Comparison of ENCODE assay signal across 23 mouse cellular contexts in the genomic region with DNA sequence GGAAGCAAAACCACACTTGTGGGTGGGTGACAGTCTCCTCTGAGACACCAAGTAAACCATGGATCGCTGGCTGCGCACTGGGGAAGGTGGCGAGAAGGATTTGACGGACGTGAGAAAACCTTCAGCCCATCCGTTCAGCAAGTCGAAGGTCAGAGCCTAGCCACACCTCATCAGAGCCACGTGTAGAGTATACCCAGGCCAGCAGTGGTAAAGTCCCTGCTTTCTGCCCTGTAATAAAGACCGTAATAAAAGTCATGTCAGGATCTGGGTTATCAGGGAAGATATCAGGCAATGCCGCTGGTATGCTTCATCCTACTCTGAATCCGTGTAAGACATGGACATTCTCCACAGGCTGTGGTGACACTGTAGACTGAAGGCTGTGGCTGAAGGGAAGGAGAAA. TPM values are rescaled to one million over a fixed set of nuclear protein-coding genes. Genes with fewer than 3 reads are reported as not detected.
A peak's percentile ranks its signal among the peaks of the same experiment; 100 is the strongest.
DNase-seq lines count a peak whose midpoint lies in the region; ATAC-seq and TF ChIP-seq lines count a peak whose summit lies in the region.
"Had no signal": no experiment of that assay in that cellular context is flagged by ENCODE, and none has a peak within 500 bp of the region (broad histone marks: within the 10 kb centered on the region; RNA-seq: fewer than 3 reads in every experiment).

No protein-coding gene starts in this region.

- H3K27me3 ChIP-seq in lung, postnatal 0 days (replicated peaks; ENCODE audit: insufficient read depth, low read length): no peaks in the 10 kb centered on the region
- H3K27me3 ChIP-seq in intestine, embryonic 16.5 days (replicated peaks; ENCODE audit: control insufficient read depth, insufficient read depth, low read length): no peaks in the 10 kb centered on the region
- H3K27me3 ChIP-seq: embryonic facial prominence, embryonic 13.5 days; forebrain, embryonic 15.5 days had no signal

- DNase-seq in gastrocnemius, adult 2 months: peak; percentile 3
- no peak for DNase-seq in gastrocnemius, adult 8-10 months (ENCODE audit: low spot score in 2 of 2)
- no peak for DNase-seq in lung, postnatal 0 days (ENCODE audit: low spot score)
- DNase-seq in lung, postnatal 36 days: no peak
- no peak for DNase-seq in adrenal gland, adult 8-10 months
- no peak for DNase-seq in cerebellum, postnatal 25 days
- DNase-seq: adrenal gland, postnatal 14 days; cerebellum, adult 11 months; cerebellum, adult 2 months; cerebellum, adult 9-11 months; cerebellum, postnatal 36 days; embryo, embryonic 11 days; gastrocnemius, postnatal 14 days; heart, adult 11 months had no signal

- no peaks in the 10 kb centered on the region for H3K9me3 ChIP-seq in lung, postnatal 0 days (ENCODE audit: low read length)
- no peaks in the 10 kb centered on the region for H3K9me3 ChIP-seq in intestine, embryonic 16.5 days (ENCODE audit: control insufficient read depth, low read length)
- H3K9me3 ChIP-seq: embryonic facial prominence, embryonic 10.5 days; embryonic facial prominence, embryonic 13.5 days; forebrain, embryonic 12.5 days; forebrain, embryonic 15.5 days; hindbrain, embryonic 13.5 days had no signal

- TF ChIP-seq EP300 in lung, postnatal 0 days (IDR thresholded peaks at IDR 0.05): no peak

- intact Hi-C loops in gastrocnemius, adult 2 months (cut with DNase I): no loop called here

- no peak for TF ChIP-seq CTCF in gastrocnemius, adult 2 months (IDR thresholded peaks at IDR 0.05)
- TF ChIP-seq CTCF in lung, postnatal 0 days (IDR thresholded peaks at IDR 0.05): no peak

- H3K27ac ChIP-seq in gastrocnemius, adult 2 months: no peak overlapping the region
- H3K27ac ChIP-seq in lung, postnatal 0 days (ENCODE audit: low read length): peak overlapping the region; percentile 77
- H3K27ac ChIP-seq in intestine, embryonic 16.5 days (ENCODE audit: low read length): peak overlapping the region; percentile 58
- H3K27ac ChIP-seq: embryonic facial prominence, embryonic 10.5 days; forebrain, embryonic 12.5 days; forebrain, embryonic 15.5 days; hindbrain, embryonic 13.5 days had no signal

- no peaks in the 10 kb centered on the region for H3K36me3 ChIP-seq in lung, postnatal 0 days (ENCODE audit: insufficient read depth, low read length)
- no peaks in the 10 kb centered on the region for H3K36me3 ChIP-seq in intestine, embryonic 16.5 days (ENCODE audit: control insufficient read depth, insufficient read depth, low read length)
- H3K36me3 ChIP-seq: forebrain, embryonic 15.5 days had no signal

- peaks cover 6% of the 10 kb centered on the region; the same call in 1 of the 2 replicates for H3K4me1 ChIP-seq in lung, postnatal 0 days (ENCODE audit: insufficient read depth, low read depth, low read length)
- H3K4me1 ChIP-seq in intestine, embryonic 16.5 days (ENCODE audit: control insufficient read depth, insufficient read depth, low read length): peaks cover 61% of the 10 kb centered on the region

- no peak for ATAC-seq in lung, postnatal 0 days
- peak; percentile 79 for ATAC-seq in intestine, embryonic 16.5 days
- ATAC-seq: forebrain, embryonic 15.5 days; hindbrain, embryonic 16.5 days had no signal

- H3K9ac ChIP-seq in lung, postnatal 0 days (replicated peaks; ENCODE audit: low read depth): no peak overlapping the region
- no peak overlapping the region for H3K9ac ChIP-seq in intestine, embryonic 16.5 days (ENCODE audit: low read depth, low read length)
- H3K9ac ChIP-seq: embryonic facial prominence, embryonic 13.5 days; forebrain, embryonic 12.5 days; forebrain, embryonic 15.5 days; hindbrain, embryonic 13.5 days had no signal

- no peak overlapping the region for H3K4me3 ChIP-seq in gastrocnemius, adult 2 months
- H3K4me3 ChIP-seq in lung, postnatal 0 days (ENCODE audit: low read depth, low read length): no peak overlapping the region
- no peak overlapping the region for H3K4me3 ChIP-seq in intestine, embryonic 16.5 days (ENCODE audit: low read length)
- H3K4me3 ChIP-seq: embryonic facial prominence, embryonic 10.5 days; embryonic facial prominence, embryonic 13.5 days; erythroblast, embryonic 14.5 days; forebrain, embryonic 12.5 days; forebrain, embryonic 15.5 days; hindbrain, embryonic 13.5 days had no signal

- no peak overlapping the region for H3K4me2 ChIP-seq in lung, postnatal 0 days (replicated peaks; ENCODE audit: low read depth, low read length)
- H3K4me2 ChIP-seq in intestine, embryonic 16.5 days (ENCODE audit: low read depth, low read length): no peak overlapping the region
- H3K4me2 ChIP-seq: embryonic facial prominence, embryonic 13.5 days; forebrain, embryonic 12.5 days; forebrain, embryonic 15.5 days; heart, embryonic 11.5 days; hindbrain, embryonic 13.5 days had no signal

- 88% methylated on average over 11 of the region's 11 CpGs for WGBS in lung, postnatal 0 days
- WGBS in intestine, embryonic 16.5 days: 63% methylated on average over 11 of the region's 11 CpGs

RNA-seq across cellular contexts. Expression of a gene that starts 23.6 kb away (rescaled TPM):
- total RNA-seq in gastrocnemius, adult 2 months (2021): 1 to 10 TPM; 7.0 to 9.2 TPM
- total RNA-seq in gastrocnemius, adult 8-10 months (2022): 1 to 10 TPM; 5.3 to 7.0 (median 6.2) TPM
- 17.7 and 18.5 TPM in 2 replicates for polyA plus RNA-seq in lung, postnatal 0 days (2015; fragmentation: Nextera tagmentation; extraction: Ambion mirVana)
- polyA plus RNA-seq in intestine, embryonic 16.5 days (2015; fragmentation: Nextera tagmentation; extraction: Ambion mirVana): 22.9 and 24.1 TPM in 2 replicates
- total RNA-seq in adrenal gland, adult 8-10 months (2022): 10 to 100 TPM; 33.2 to 42.3 (median 40.6) TPM
